Mouse (Mus musculus) limb, embryonic 12.5 days (tissue): ENCODE data around the gene Sfrp2. TPM values are rescaled to one million over a fixed set of nuclear protein-coding genes. Genes with fewer than 3 reads are reported as not detected.

ENCODE experiments used
- ATAC-seq: fragments of 200-750 bp; cut with Nextera tagmentation; 2 replicates; pipeline ENCODE4 v1.8.0; 2017; ENCODE audit warnings: low read depth, moderate TSS enrichment; ENCODE audit not compliant: insufficient number of reproducible peaks, insufficient read depth, low FRiP score, low TSS enrichment
- H3K27ac ChIP-seq: fragments of 300-500 bp; sonication (generic); 2 replicates; pipeline ENCODE4 v1.5.1; 2016; ENCODE audit warnings: mild to moderate bottlenecking, moderate library complexity
- H3K27me3 ChIP-seq: fragments of 300-500 bp; sonication (generic); 2 replicates; pipeline ENCODE4 v1.6.1; 2016; ENCODE audit warnings: mild to moderate bottlenecking, moderate library complexity
- H3K36me3 ChIP-seq: fragments of 300-500 bp; sonication (generic); 2 replicates; pipeline ENCODE4 v1.6.1; 2016; ENCODE audit warnings: mild to moderate bottlenecking, moderate library complexity
- H3K4me1 ChIP-seq: fragments of 300-500 bp; sonication (generic); replicated peaks from 2 replicates; pipeline ENCODE4 v1.6.1; 2016
- H3K4me2 ChIP-seq: fragments of 300-500 bp; sonication (generic); 2 replicates; pipeline ENCODE4 v1.6.1; 2016; ENCODE audit warnings: mild to moderate bottlenecking, moderate library complexity
- H3K4me3 ChIP-seq: fragments of 300-500 bp; sonication (generic); replicated peaks from 2 replicates; pipeline ENCODE4 v1.5.1; 2016; ENCODE audit warnings: mild to moderate bottlenecking
- H3K9ac ChIP-seq: fragments of 300-500 bp; sonication (generic); replicated peaks from 2 replicates; pipeline ENCODE4 v1.6.1; 2016; ENCODE audit warnings: mild to moderate bottlenecking, moderate library complexity
- H3K9me3 ChIP-seq: fragments of 300-500 bp; sonication (generic); 2 replicates; pipeline ENCODE4 v1.6.1; 2016; ENCODE audit warnings: mild to moderate bottlenecking, moderate library complexity
- WGBS: fragments of 180-500 bp; shearing (Covaris S2); methylation state at CpG from one replicate; pipeline ENCODE4 v1.1.7; 2016; 5-methylcytosine and 5-hydroxymethylcytosine counted together
- polyA plus RNA-seq: library from polyadenylated mRNA; unstranded; fragments of >200 nt; fragmentation: Nextera tagmentation; extraction: Ambion mirVana; gene quantifications from 2 replicates; pipeline ENCODE4 v1.2.1, GENCODE M21; 2016

The Sfrp2 gene
- polyA plus RNA-seq, 1 experiment from 2014 or later, result 307 TPM

GRCm38 (mm10) chr3:83773281-83773680, 7.2 kb downstream of the Sfrp2 start:
- Histone ChIP-seq H3K36me3 (peaks cover 54% of the 10 kb centered on the region), H3K4me3 (no peak overlapping the region)
- WGBS, result 94% methylated on average over 18 of the region's 18 CpGs

GRCm38 (mm10) chr3:83775403-83775802, 9.3 kb downstream of the Sfrp2 start:
- Histone ChIP-seq H3K27ac (peak overlapping the region; percentile 29; the same call in 1 of the 2 replicates), H3K27me3 (0 out of 2 replicates have a peak, but pooled peaks cover 3% of the 10 kb centered on the region), H3K4me3 (no peak overlapping the region), H3K4me1 (peaks cover 34% of the 10 kb centered on the region), H3K4me2 (no peak overlapping the region), H3K9ac (no peak overlapping the region), H3K9me3 (no peaks in the 10 kb centered on the region), H3K36me3 (peaks cover 41% of the 10 kb centered on the region)
- ATAC-seq, result no peak
- WGBS, result 83% methylated on average over 9 of the region's 9 CpGs

More at GRCm38 (mm10) chr3:83773281-83773680, 7.2 kb downstream of the Sfrp2 start:
- ATAC-seq, result 0 out of 2 replicates have a peak, but pooled peaks have one; percentile 22
- H3K9me3 ChIP-seq, result no peaks in the 10 kb centered on the region
- no peak overlapping the region for H3K9ac ChIP-seq
- H3K4me1 ChIP-seq, result peaks cover 52% of the 10 kb centered on the region
- H3K27me3 ChIP-seq, result 0 out of 2 replicates have a peak, but pooled peaks cover 3% of the 10 kb centered on the region
- H3K27ac ChIP-seq, result no peak overlapping the region
- no peak overlapping the region for H3K4me2 ChIP-seq

GRCm38 (mm10) chr3:83781460-83782222, 15.5 kb downstream of the Sfrp2 start:
- ATAC-seq, result no peak
- Histone ChIP-seq H3K4me1 (peaks cover 41% of the 10 kb centered on the region), H3K4me2 (no peak overlapping the region), H3K27me3 (0 out of 2 replicates have a peak, but pooled peaks cover 3% of the 10 kb centered on the region), H3K9me3 (no peaks in the 10 kb centered on the region), H3K4me3 (no peak overlapping the region), H3K9ac (no peak overlapping the region), H3K36me3 (no peaks in the 10 kb centered on the region), H3K27ac (no peak overlapping the region)
- whole genome bisulfite sequencing, result 78% methylated on average over 10 of the region's 10 CpGs

GRCm38 (mm10) chr3:83783716-83784469, 17.8 kb downstream of the Sfrp2 start:
- H3K36me3 ChIP-seq, result no peaks in the 10 kb centered on the region
- H3K9ac ChIP-seq, result no peak overlapping the region
- H3K9me3 ChIP-seq, result no peaks in the 10 kb centered on the region
- H3K27me3 ChIP-seq, result peaks cover 7% of the 10 kb centered on the region
- 0 out of 2 replicates have a peak overlapping the region, but pooled peaks have one; percentile 9 for H3K4me3 ChIP-seq
- WGBS, result 4% methylated on average over 11 of the region's 11 CpGs
- peak overlapping the region; percentile 44 for H3K4me2 ChIP-seq
- H3K27ac ChIP-seq, result peak overlapping the region; percentile 84
- peak; percentile 63 for ATAC-seq
- H3K4me1 ChIP-seq, result peaks cover 46% of the 10 kb centered on the region

GRCm38 (mm10) chr3:83784726-83785125, 18.6 kb downstream of the Sfrp2 start:
- Histone ChIP-seq H3K36me3 (no peaks in the 10 kb centered on the region), H3K27me3 (peaks cover 13% of the 10 kb centered on the region), H3K4me2 (peak overlapping the region; percentile 44), H3K27ac (peak overlapping the region; percentile 84), H3K4me1 (peaks cover 52% of the 10 kb centered on the region), H3K9ac (no peak overlapping the region), H3K9me3 (no peaks in the 10 kb centered on the region), H3K4me3 (no peak overlapping the region)
- ATAC-seq, result 0 out of 2 replicates have a peak, but pooled peaks have one; percentile 7
- WGBS, result 14% methylated on average over 3 of the region's 3 CpGs

DNA sequence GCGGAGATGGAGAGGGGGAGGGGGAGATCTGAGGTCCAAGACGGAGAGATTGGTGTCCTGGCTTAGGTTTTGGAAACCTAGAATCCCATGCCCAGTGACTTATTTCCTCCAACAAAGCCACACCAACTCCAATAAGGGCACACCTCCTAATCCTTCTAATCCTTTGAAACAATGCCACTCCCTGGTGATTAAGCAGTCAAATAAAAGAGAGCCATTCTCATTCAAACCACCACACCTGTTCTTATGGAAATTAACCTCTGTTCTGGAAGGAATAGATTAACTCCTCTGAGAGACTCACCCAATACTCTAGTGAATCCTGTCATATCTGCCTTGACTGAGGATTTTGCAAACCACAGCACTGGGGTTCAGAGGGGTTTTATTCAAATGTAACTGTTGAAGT, 21.0 kb downstream of the Sfrp2 start:
- no peak for ATAC-seq
- no peak overlapping the region for H3K27ac ChIP-seq
- peaks cover 13% of the 10 kb centered on the region for H3K27me3 ChIP-seq
- H3K4me2 ChIP-seq, result no peak overlapping the region
- H3K9me3 ChIP-seq, result no peaks in the 10 kb centered on the region
- no peaks in the 10 kb centered on the region for H3K36me3 ChIP-seq
- no peak overlapping the region for H3K9ac ChIP-seq
- H3K4me3 ChIP-seq, result no peak overlapping the region
- H3K4me1 ChIP-seq, result peaks cover 45% of the 10 kb centered on the region
- WGBS, result 97% methylated on average over 2 of the region's 2 CpGs

- Histone ChIP-seq H3K4me3 (no peak overlapping the region), H3K9ac (no peak overlapping the region), H3K4me1 (peaks cover 39% of the 10 kb centered on the region), H3K4me2 (no peak overlapping the region), H3K27me3 (peaks cover 13% of the 10 kb centered on the region), H3K9me3 (no peaks in the 10 kb centered on the region), H3K36me3 (no peaks in the 10 kb centered on the region), H3K27ac (no peak overlapping the region)
- no peak for ATAC-seq
- WGBS, result 89% methylated on average over 7 of the region's 7 CpGs
Measured at GRCm38 (mm10) chr3:83787776-83788305, 21.7 kb downstream of the Sfrp2 start.

- WGBS, result 2% methylated on average over 44 of the region's 44 CpGs
Measured at GRCm38 (mm10) chr3:83789651-83790451, 23.7 kb downstream of the Sfrp2 start.

GRCm38 (mm10) chr3:83791444-83791843, 25.3 kb downstream of the Sfrp2 start:
- H3K36me3 ChIP-seq, result no peaks in the 10 kb centered on the region
- H3K27ac ChIP-seq, result no peak overlapping the region
- H3K9ac ChIP-seq, result no peak overlapping the region
- 64% methylated on average over 3 of the region's 3 CpGs for WGBS
- H3K4me3 ChIP-seq, result no peak overlapping the region
- H3K4me2 ChIP-seq, result no peak overlapping the region
- H3K4me1 ChIP-seq, result peaks cover 11% of the 10 kb centered on the region; the same call in 1 of the 2 replicates
- peaks cover 13% of the 10 kb centered on the region for H3K27me3 ChIP-seq
- no peak for ATAC-seq
- no peaks in the 10 kb centered on the region for H3K9me3 ChIP-seq

More at GRCm38 (mm10) chr3:83789651-83790451, 23.7 kb downstream of the Sfrp2 start:
- H3K27me3 ChIP-seq, result peaks cover 13% of the 10 kb centered on the region
- H3K4me1 ChIP-seq, result peaks cover 19% of the 10 kb centered on the region
- H3K4me2 ChIP-seq, result peak overlapping the region; percentile 77
- no peaks in the 10 kb centered on the region for H3K36me3 ChIP-seq
- peak overlapping the region; percentile 65 for H3K4me3 ChIP-seq
- H3K9ac ChIP-seq, result peak overlapping the region; percentile 80
- ATAC-seq, result peak; percentile 64
- H3K27ac ChIP-seq, result peak overlapping the region; percentile 24; the same call in 1 of the 2 replicates
- H3K9me3 ChIP-seq, result no peaks in the 10 kb centered on the region

GRCm38 (mm10) chr3:83797098-83797497, 31.0 kb downstream of the Sfrp2 start:
- no peaks in the 10 kb centered on the region for H3K27me3 ChIP-seq
- H3K4me1 ChIP-seq, result no peaks in the 10 kb centered on the region
- ATAC-seq, result no peak
- no peak overlapping the region for H3K4me2 ChIP-seq
- H3K27ac ChIP-seq, result no peak overlapping the region
- peaks cover 6% of the 10 kb centered on the region; the same call in 1 of the 2 replicates for H3K9me3 ChIP-seq
- H3K36me3 ChIP-seq, result no peaks in the 10 kb centered on the region
- H3K9ac ChIP-seq, result no peak overlapping the region
- 47% methylated on average over 6 of the region's 6 CpGs for WGBS
- no peak overlapping the region for H3K4me3 ChIP-seq
